Mouse (Mus musculus): ENCODE data around the gene Srp68. TPM values are rescaled to one million over a fixed set of nuclear protein-coding genes. Genes with fewer than 3 reads are reported as not detected.

Srp68 gene
- total and polyA plus RNA-seq, 3 experiments, result 146 to 228 (median 180) TPM

- no peaks in the 10 kb centered on the region for H3K27me3 ChIP-seq (ENCODE audit: control insufficient read depth in 1 of 2, insufficient read depth in 2 of 2, low read length in 2 of 2)
- H3K27ac ChIP-seq (ENCODE audit: control insufficient read depth, low read depth, low read length), result no peak overlapping the region
- no peak overlapping the region for H3K9ac ChIP-seq (ENCODE audit: control insufficient read depth, low read depth, low read length, poor library complexity, severe bottlenecking)
- no peak overlapping the region for H3K4me3 ChIP-seq (ENCODE audit: control insufficient read depth in 1 of 2, insufficient read depth in 1 of 2, low read depth in 2 of 2, low read length in 2 of 2)
- peak; percentile 75 for DNase-seq (ENCODE audit: low read depth, low spot score)
- H3K79me2 ChIP-seq (ENCODE audit: control insufficient read depth, insufficient read depth, low read length, poor library complexity), result peaks cover 32% of the 10 kb centered on the region
- H3K4me1 ChIP-seq (ENCODE audit: control insufficient read depth in 1 of 2, insufficient read depth in 2 of 2, low read length in 2 of 2), result peaks cover 0 to 15% of the 10 kb centered on the region in 2 experiments; a peak in 2 of 4 replicates
- H3K36me3 ChIP-seq (ENCODE audit: control insufficient read depth in 1 of 2, insufficient read depth in 2 of 2, low read length in 2 of 2), result peaks cover 21 to 46% of the 10 kb centered on the region in 2 experiments
- TF ChIP-seq TAL1 (IDR thresholded peaks at IDR 0.05; ENCODE audit: low read length), result no peak
- TF ChIP-seq SMC3 (IDR thresholded peaks at IDR 0.05; ENCODE audit: low read depth, low read length), result peak; percentile 47; the same call in 1 of the 2 replicates
- peak; percentile 57 to 66 (median 64) for TF ChIP-seq CTCF (IDR thresholded peaks at IDR 0.05 in 2 of 3, conservative IDR thresholded peaks at IDR 0.05 in 1 of 3; ENCODE audit: control insufficient read depth in 1 of 3, insufficient read depth in 1 of 3, low read depth in 2 of 3, low read length in 3 of 3, poor library complexity in 1 of 3, severe bottlenecking in 1 of 3)
- TF ChIP-seq BHLHE40 (IDR thresholded peaks at IDR 0.05; ENCODE audit: borderline replicate concordance, low read depth, low read length), result no peak
- no peaks in the 10 kb centered on the region for H3K9me3 ChIP-seq (replicated peaks; ENCODE audit: insufficient read depth, low read length)
Observed at GRCm38 (mm10) chr11:116267637-116268036, 6.4 kb downstream of the Srp68 start.

- DNase-seq (ENCODE audit: low read depth, low spot score), result no peak
- H3K79me2 ChIP-seq (ENCODE audit: control insufficient read depth, insufficient read depth, low read length, poor library complexity), result peaks cover 16% of the 10 kb centered on the region
- H3K9ac ChIP-seq (ENCODE audit: control insufficient read depth, low read depth, low read length, poor library complexity, severe bottlenecking), result no peak overlapping the region
- H3K27me3 ChIP-seq (ENCODE audit: control insufficient read depth in 1 of 2, insufficient read depth in 2 of 2, low read length in 2 of 2), result no peaks in the 10 kb centered on the region
- H3K4me3 ChIP-seq (ENCODE audit: control insufficient read depth in 1 of 2, insufficient read depth in 1 of 2, low read depth in 2 of 2, low read length in 2 of 2), result no peak overlapping the region
- no peaks in the 10 kb centered on the region for H3K9me3 ChIP-seq (replicated peaks; ENCODE audit: insufficient read depth, low read length)
- H3K4me1 ChIP-seq (ENCODE audit: control insufficient read depth in 1 of 2, insufficient read depth in 2 of 2, low read length in 2 of 2), result peaks cover 0 to 7% of the 10 kb centered on the region in 2 experiments; a peak in 2 of 4 replicates
- TF ChIP-seq POLR2AphosphoS2 (IDR thresholded peaks at IDR 0.05; ENCODE audit: low read length), result 0 out of 2 replicates have a peak, but pooled peaks have one; percentile 7
- no peak for TF ChIP-seq EP300 (IDR thresholded peaks at IDR 0.05; ENCODE audit: low read depth in 1 of 2, low read length in 2 of 2)
- H3K27ac ChIP-seq (ENCODE audit: control insufficient read depth, low read depth, low read length), result no peak overlapping the region; the same call in 1 of the 2 replicates
- peaks cover 10 to 49% of the 10 kb centered on the region in 2 experiments for H3K36me3 ChIP-seq (ENCODE audit: control insufficient read depth in 1 of 2, insufficient read depth in 2 of 2, low read length in 2 of 2)
Observed at GRCm38 (mm10) chr11:116265850-116266249, 8.2 kb downstream of the Srp68 start.

- no peak overlapping the region for H3K9ac ChIP-seq (ENCODE audit: control insufficient read depth, low read depth, low read length, poor library complexity, severe bottlenecking)
- peaks cover 0 to 7% of the 10 kb centered on the region in 2 experiments; a peak in 2 of 4 replicates for H3K4me1 ChIP-seq (ENCODE audit: control insufficient read depth in 1 of 2, insufficient read depth in 2 of 2, low read length in 2 of 2)
- H3K4me3 ChIP-seq (ENCODE audit: control insufficient read depth in 1 of 2, insufficient read depth in 1 of 2, low read depth in 2 of 2, low read length in 2 of 2), result no peak overlapping the region
- H3K36me3 ChIP-seq (ENCODE audit: control insufficient read depth in 1 of 2, insufficient read depth in 2 of 2, low read length in 2 of 2), result peaks cover 10 to 49% of the 10 kb centered on the region in 2 experiments
- H3K79me2 ChIP-seq (ENCODE audit: control insufficient read depth, insufficient read depth, low read length, poor library complexity), result peaks cover 11% of the 10 kb centered on the region
- peak; percentile 59 for TF ChIP-seq MAX (IDR thresholded peaks at IDR 0.05; ENCODE audit: low read length)
- no peak for TF ChIP-seq BHLHE40 (IDR thresholded peaks at IDR 0.05; ENCODE audit: borderline replicate concordance, low read depth, low read length)
- TF ChIP-seq MAZ (IDR thresholded peaks at IDR 0.05; ENCODE audit: low read depth, low read length), result peak; percentile 71; the same call in 1 of the 2 replicates
- TF ChIP-seq RAD21 (IDR thresholded peaks at IDR 0.05; ENCODE audit: low read depth, low read length), result no peak
- TF ChIP-seq CTCF (IDR thresholded peaks at IDR 0.05 in 2 of 3, conservative IDR thresholded peaks at IDR 0.05 in 1 of 3; ENCODE audit: control insufficient read depth in 1 of 3, insufficient read depth in 1 of 3, low read depth in 2 of 3, low read length in 3 of 3, poor library complexity in 1 of 3, severe bottlenecking in 1 of 3), result peak in 1 of 3 experiments; percentile 46; a peak in 2 of 6 replicates
- TF ChIP-seq GATA1 (IDR thresholded peaks at IDR 0.05; ENCODE audit: low read depth, low read length), result peak; percentile 79
- TF ChIP-seq POLR2A (IDR thresholded peaks at IDR 0.05; ENCODE audit: control insufficient read depth in 1 of 2, insufficient read depth in 1 of 2, low read depth in 1 of 2, low read length in 2 of 2, poor library complexity in 1 of 2), result peak in 1 of 2 experiments; percentile 57; a peak in 1 of 4 replicates
- TF ChIP-seq TBP (IDR thresholded peaks at IDR 0.05; ENCODE audit: low read depth, low read length), result peak; percentile 53; the same call in 1 of the 2 replicates
- no peak for TF ChIP-seq USF1 (IDR thresholded peaks at IDR 0.05; ENCODE audit: low read depth, low read length)
- TF ChIP-seq USF2 (IDR thresholded peaks at IDR 0.05; ENCODE audit: borderline replicate concordance in 1 of 2, insufficient read depth in 1 of 2, low read depth in 1 of 2, low read length in 2 of 2), result no peak
- H3K27me3 ChIP-seq (ENCODE audit: control insufficient read depth in 1 of 2, insufficient read depth in 2 of 2, low read length in 2 of 2), result no peaks in the 10 kb centered on the region
- H3K27ac ChIP-seq (ENCODE audit: control insufficient read depth, low read depth, low read length), result peak overlapping the region; percentile 41; the same call in 1 of the 2 replicates
- no peaks in the 10 kb centered on the region for H3K9me3 ChIP-seq (replicated peaks; ENCODE audit: insufficient read depth, low read length)
- peak; percentile 85 for DNase-seq (ENCODE audit: low read depth, low spot score)
Observed at GRCm38 (mm10) chr11:116265352-116265751, 8.7 kb downstream of the Srp68 start.
